Mouse (Mus musculus) cerebellum, adult (tissue): ENCODE measurements around the gene Slc37a2.
"Not testable (repeated sequence)": the region's sequence is repeated elsewhere in the genome, so short reads cannot be mapped to it uniquely, and the experiment has no call there.

ENCODE experiments used
- ATAC-seq: cut with Nextera tagmentation; 2 replicates; pipeline ENCODE4 v1.9.2; 2017; ENCODE audit warnings: mild to moderate bottlenecking, moderate library complexity, mixed read lengths; ENCODE audit not compliant: insufficient number of reproducible peaks, low FRiP score, low TSS enrichment

Gene Slc37a2

GRCm38 (mm10) chr9:37255149-37255888, at the start of gene Slc37a2:
Slc37a2 (minus strand) TSS chr9:37255738.
- peak; percentile 66 for ATAC-seq

GRCm38 (mm10) chr9:37301720-37302119, 46.2 kb upstream of the Slc37a2 start:
- ATAC-seq: no peak

- not testable (repeated sequence) for ATAC-seq
Observed at GRCm38 (mm10) chr9:37300501-37300900, 45.0 kb upstream of the Slc37a2 start.

- no peak for ATAC-seq
Observed at GRCm38 (mm10) chr9:37295586-37295985, 40.0 kb upstream of the Slc37a2 start.

- ATAC-seq: no peak
Observed at GRCm38 (mm10) chr9:37266622-37267021, 11.1 kb upstream of the Slc37a2 start.

- no peak for ATAC-seq
Observed at GRCm38 (mm10) chr9:37255889-37256225, 319 bp upstream of the Slc37a2 start.

- ATAC-seq: no peak
Observed at GRCm38 (mm10) chr9:37254531-37255110, 917 bp downstream of the Slc37a2 start.

GRCm38 (mm10) chr9:37250631-37251030, 4.9 kb downstream of the Slc37a2 start:
- ATAC-seq: no peak

GRCm38 (mm10) chr9:37249976-37250375, 5.6 kb downstream of the Slc37a2 start:
- ATAC-seq: no peak

GRCm38 (mm10) chr9:37248381-37248906, 7.1 kb downstream of the Slc37a2 start:
- no peak for ATAC-seq

- ATAC-seq: no peak
Observed at GRCm38 (mm10) chr9:37247429-37247828, 8.1 kb downstream of the Slc37a2 start.

- no peak for ATAC-seq
Observed at GRCm38 (mm10) chr9:37245810-37246209, 9.7 kb downstream of the Slc37a2 start.

- ATAC-seq: no peak
Observed at GRCm38 (mm10) chr9:37245404-37245803, 10.1 kb downstream of the Slc37a2 start.

- no peak for ATAC-seq
Observed at GRCm38 (mm10) chr9:37244600-37244999, 10.9 kb downstream of the Slc37a2 start.

- no peak for ATAC-seq
Observed at GRCm38 (mm10) chr9:37242764-37243163, 12.8 kb downstream of the Slc37a2 start.

- ATAC-seq: no peak
Observed at GRCm38 (mm10) chr9:37235951-37236737, 19.4 kb downstream of the Slc37a2 start.

GRCm38 (mm10) chr9:37232201-37233195, 23.0 kb downstream of the Slc37a2 start:
- ATAC-seq: no peak

GRCm38 (mm10) chr9:37230486-37231195, 24.9 kb downstream of the Slc37a2 start:
- no peak for ATAC-seq

- ATAC-seq: peak; percentile 77
Observed at GRCm38 (mm10) chr9:37229880-37230325, 25.6 kb downstream of the Slc37a2 start.
